Mouse (Mus musculus): ENCODE measurements around the gene Pp2d1.
"Not testable (repeated sequence)": the region's sequence is repeated elsewhere in the genome, so short reads cannot be mapped to it uniquely, and the experiment has no call there.

Gene Pp2d1

GRCm38 (mm10) chr17:53539351-53539750, at the start of gene Pp2d1:
Gene Pp2d1, minus strand, starts transcription at chr17:53539451.
- not testable (repeated sequence) for DNase-seq (ENCODE audit: low spot score)

- DNase-seq (ENCODE audit: low spot score): no peak
Observed at GRCm38 (mm10) chr17:53588097-53588855, 49.0 kb upstream of the Pp2d1 start.

- peak; percentile 75 for DNase-seq (ENCODE audit: low spot score)
Observed at GRCm38 (mm10) chr17:53587074-53587851, 48.0 kb upstream of the Pp2d1 start.

- DNase-seq (ENCODE audit: low spot score): no peak
Observed at GRCm38 (mm10) chr17:53583846-53584579, 44.8 kb upstream of the Pp2d1 start.

GRCm38 (mm10) chr17:53582805-53583204, 43.6 kb upstream of the Pp2d1 start:
- DNase-seq (ENCODE audit: low spot score): no peak

- DNase-seq (ENCODE audit: low spot score): no peak
Observed at GRCm38 (mm10) chr17:53582026-53582585, 42.9 kb upstream of the Pp2d1 start.

- no peak for DNase-seq (ENCODE audit: low spot score)
Observed at GRCm38 (mm10) chr17:53580237-53580636, 41.0 kb upstream of the Pp2d1 start.

GRCm38 (mm10) chr17:53579612-53580011, 40.4 kb upstream of the Pp2d1 start:
- DNase-seq (ENCODE audit: low spot score): no peak

- no peak for DNase-seq (ENCODE audit: low spot score)
Observed at GRCm38 (mm10) chr17:53578776-53579175, 39.5 kb upstream of the Pp2d1 start.

- no peak for DNase-seq (ENCODE audit: low spot score)
Observed at GRCm38 (mm10) chr17:53578249-53578648, 39.0 kb upstream of the Pp2d1 start.

- DNase-seq (ENCODE audit: low spot score): no peak
Observed at GRCm38 (mm10) chr17:53577754-53578153, 38.5 kb upstream of the Pp2d1 start.

- no peak for DNase-seq (ENCODE audit: low spot score)
Observed at GRCm38 (mm10) chr17:53577151-53577550, 37.9 kb upstream of the Pp2d1 start.

GRCm38 (mm10) chr17:53573019-53573556, 33.8 kb upstream of the Pp2d1 start:
- no peak for DNase-seq (ENCODE audit: low spot score)

- DNase-seq (ENCODE audit: low spot score): not testable (repeated sequence)
Observed at GRCm38 (mm10) chr17:53570932-53571331, 31.7 kb upstream of the Pp2d1 start.

- peak; percentile 57 for DNase-seq (ENCODE audit: low spot score)
Observed at GRCm38 (mm10) chr17:53570361-53570875, 31.2 kb upstream of the Pp2d1 start.

- DNase-seq (ENCODE audit: low spot score): peak; percentile 83
Observed at GRCm38 (mm10) chr17:53569829-53570228, 30.6 kb upstream of the Pp2d1 start.

GRCm38 (mm10) chr17:53568734-53569386, 29.6 kb upstream of the Pp2d1 start:
- no peak for DNase-seq (ENCODE audit: low spot score)

GRCm38 (mm10) chr17:53568118-53568517, 28.9 kb upstream of the Pp2d1 start:
- peak; percentile 84 for DNase-seq (ENCODE audit: low spot score)

- peak; percentile 29 for DNase-seq (ENCODE audit: low spot score)
Observed at GRCm38 (mm10) chr17:53567346-53568101, 28.3 kb upstream of the Pp2d1 start.

- DNase-seq (ENCODE audit: low spot score): peak; percentile 69
Observed at GRCm38 (mm10) chr17:53566919-53567345, 27.7 kb upstream of the Pp2d1 start.
